Mouse (Mus musculus) intestine, embryonic 16.5 days (tissue): Measurements from ENCODE around the gene Rnf207. TPM values are rescaled to one million over a fixed set of nuclear protein-coding genes. Genes with fewer than 3 reads are reported as not detected.

Source experiments
- ATAC-seq: fragments of 200-750 bp; cut with Nextera tagmentation; 2 replicates; pipeline ENCODE4 v1.8.0; 2017; ENCODE audit warnings: moderate TSS enrichment, moderate library complexity
- H3K27ac ChIP-seq: fragments of 300-500 bp; sonication (generic); 2 replicates; pipeline ENCODE4 v1.5.1; 2014; ENCODE audit warnings: mild to moderate bottlenecking, low read length
- H3K27me3 ChIP-seq: fragments of 300-500 bp; sonication (generic); replicated peaks from 2 replicates; pipeline ENCODE4 v1.6.1; 2014; ENCODE audit warnings: low read length, control low read depth, mixed read lengths; ENCODE audit not compliant: control insufficient read depth, insufficient read depth
- H3K36me3 ChIP-seq: fragments of 300-500 bp; sonication (generic); 2 replicates; pipeline ENCODE4 v1.6.1; 2014; ENCODE audit warnings: low read length, control low read depth; ENCODE audit not compliant: control insufficient read depth, insufficient read depth
- H3K4me1 ChIP-seq: fragments of 300-500 bp; sonication (generic); 2 replicates; pipeline ENCODE4 v1.6.1; 2014; ENCODE audit warnings: low read length, control low read depth, mixed read lengths; ENCODE audit not compliant: control insufficient read depth, insufficient read depth
- H3K4me2 ChIP-seq: fragments of 300-500 bp; sonication (generic); 2 replicates; pipeline ENCODE4 v1.6.1; 2014; ENCODE audit warnings: low read depth, low read length, control low read depth
- H3K4me3 ChIP-seq: fragments of 300-500 bp; sonication (generic); 2 replicates; pipeline ENCODE4 v1.5.1; 2014; ENCODE audit warnings: mild to moderate bottlenecking, low read length
- H3K9ac ChIP-seq: fragments of 300-500 bp; sonication (generic); 2 replicates; pipeline ENCODE4 v1.6.1; 2014; ENCODE audit warnings: low read depth, low read length
- H3K9me3 ChIP-seq: fragments of 300-500 bp; sonication (generic); 2 replicates; pipeline ENCODE4 v1.6.1; 2016; ENCODE audit warnings: low read length, control low read depth; ENCODE audit not compliant: control insufficient read depth
- WGBS: fragments of 180-500 bp; shearing (Covaris S2); extraction: QIAGEN DNeasy Blood & Tissue Kit; methylation state at CpG from one replicate; pipeline ENCODE4 v1.1.7; 2014; 5-methylcytosine and 5-hydroxymethylcytosine counted together
- polyA plus RNA-seq: library from polyadenylated mRNA; unstranded; fragments of >200 nt; fragmentation: Nextera tagmentation; extraction: Ambion mirVana; gene quantifications from 2 replicates; pipeline ENCODE4 v1.2.1, GENCODE M21; 2015

The Rnf207 gene
- polyA plus RNA-seq: 1.5 and 1.8 TPM in 2 replicates

DNA sequence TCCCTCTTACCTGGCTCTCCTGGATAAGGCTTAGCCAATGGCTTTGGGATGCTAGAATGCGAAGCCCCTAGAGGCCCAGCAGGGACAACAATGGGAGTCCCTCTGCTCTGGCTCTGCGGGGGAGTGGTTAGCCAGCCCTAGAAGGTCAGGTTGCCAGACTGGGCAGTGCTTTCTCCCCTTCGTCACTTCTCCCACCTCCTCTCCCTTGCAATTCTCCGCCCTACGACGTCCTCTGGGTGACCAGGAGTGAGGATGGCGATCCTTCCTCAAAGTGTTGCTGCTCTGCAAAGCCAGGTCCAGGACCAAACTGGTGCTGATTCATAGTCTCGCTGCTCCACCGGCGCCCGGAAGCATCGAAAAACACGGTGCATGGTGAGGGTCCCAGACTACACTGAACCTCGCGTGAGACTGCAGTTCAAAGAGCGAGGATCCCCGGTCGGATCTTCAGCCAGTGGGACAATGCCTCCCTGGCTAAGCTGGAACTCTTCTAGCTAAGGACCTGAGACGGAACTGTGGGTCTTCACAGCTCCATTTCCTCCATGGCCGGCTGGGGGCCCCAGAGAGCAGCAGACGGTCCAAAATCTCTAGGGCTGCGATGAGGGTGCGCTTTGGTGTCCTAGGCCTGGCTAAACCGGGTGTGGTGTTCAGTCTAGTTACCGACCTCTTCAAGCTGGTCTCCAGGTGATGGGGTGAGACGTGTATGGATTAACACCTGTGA, at the start of gene Rnf207:
Gene Rnf207, minus strand, starts transcription at position 477 of the 718 bp plus-strand sequence.
- peak within 1 kb of the TSS; percentile 50 for H3K4me2 ChIP-seq
- no peaks in the 10 kb centered on the region for H3K36me3 ChIP-seq
- ATAC-seq: peak; percentile 21; the same call in 1 of the 2 replicates
- H3K9me3 ChIP-seq: no peaks in the 10 kb centered on the region
- H3K27ac ChIP-seq: no peak within 1 kb of the TSS
- peaks cover 37% of the 10 kb centered on the region for H3K27me3 ChIP-seq
- H3K9ac ChIP-seq: peak within 1 kb of the TSS; percentile 50
- H3K4me3 ChIP-seq: peak within 1 kb of the TSS; percentile 33
- H3K4me1 ChIP-seq: peaks cover 12% of the 10 kb centered on the region
- WGBS: 4% methylated on average over 26 of the region's 26 CpGs

DNA sequence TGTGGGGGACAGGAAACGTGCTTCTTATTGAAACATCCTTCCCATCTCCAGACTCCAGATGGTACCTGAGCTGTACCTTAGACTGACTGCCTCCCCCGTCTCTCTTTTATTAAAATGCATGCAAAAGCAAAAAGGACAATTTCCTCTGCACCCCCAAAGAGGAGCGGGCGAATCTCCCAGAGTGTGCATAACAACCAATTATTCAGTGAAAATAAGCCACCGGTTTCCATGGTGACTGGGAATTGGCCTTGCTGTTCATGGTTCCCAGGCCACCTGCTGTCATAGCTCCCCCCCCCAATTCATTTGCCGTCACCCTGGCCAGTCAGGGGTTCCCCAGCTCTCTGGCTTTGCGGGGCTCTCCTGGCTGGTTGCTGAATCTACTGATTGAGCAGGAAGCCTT, 46.4 kb upstream of the Rnf207 start:
- WGBS: 73% methylated on average over 7 of the region's 7 CpGs
- H3K27ac ChIP-seq: no peak overlapping the region
- H3K9ac ChIP-seq: no peak overlapping the region
- H3K4me3 ChIP-seq: no peak overlapping the region
- ATAC-seq: no peak
- peaks cover 9% of the 10 kb centered on the region for H3K4me1 ChIP-seq
- H3K27me3 ChIP-seq: peaks cover 10% of the 10 kb centered on the region
- H3K4me2 ChIP-seq: no peak overlapping the region
- H3K9me3 ChIP-seq: no peaks in the 10 kb centered on the region
- no peaks in the 10 kb centered on the region for H3K36me3 ChIP-seq

DNA sequence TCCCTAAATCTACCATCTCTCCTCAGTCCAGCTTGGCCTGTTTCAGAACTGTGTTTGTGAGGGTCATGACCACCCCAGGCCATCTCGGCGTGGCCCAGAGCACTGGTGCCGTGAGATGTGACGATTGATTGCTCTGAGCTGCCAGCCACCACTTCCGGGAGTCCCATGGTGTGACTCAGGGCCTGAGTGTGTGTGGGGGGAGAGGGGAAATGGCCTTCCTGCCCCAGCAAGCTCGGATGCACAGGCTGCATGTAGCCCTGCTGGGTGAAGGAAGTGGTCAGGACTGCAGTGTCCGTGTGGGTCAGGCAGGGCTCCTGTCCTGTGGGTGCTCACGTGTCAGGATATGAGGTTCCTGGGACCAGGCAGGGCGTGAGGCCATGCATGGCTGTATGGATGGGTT, 43.4 kb upstream of the Rnf207 start:
- H3K4me1 ChIP-seq: peaks cover 9% of the 10 kb centered on the region
- no peak overlapping the region for H3K9ac ChIP-seq
- no peak overlapping the region for H3K27ac ChIP-seq
- H3K4me2 ChIP-seq: no peak overlapping the region
- peaks cover 10% of the 10 kb centered on the region for H3K27me3 ChIP-seq
- H3K4me3 ChIP-seq: no peak overlapping the region
- H3K36me3 ChIP-seq: no peaks in the 10 kb centered on the region
- no peaks in the 10 kb centered on the region for H3K9me3 ChIP-seq
- 44% methylated on average over 9 of the region's 9 CpGs for WGBS
- ATAC-seq: no peak

DNA sequence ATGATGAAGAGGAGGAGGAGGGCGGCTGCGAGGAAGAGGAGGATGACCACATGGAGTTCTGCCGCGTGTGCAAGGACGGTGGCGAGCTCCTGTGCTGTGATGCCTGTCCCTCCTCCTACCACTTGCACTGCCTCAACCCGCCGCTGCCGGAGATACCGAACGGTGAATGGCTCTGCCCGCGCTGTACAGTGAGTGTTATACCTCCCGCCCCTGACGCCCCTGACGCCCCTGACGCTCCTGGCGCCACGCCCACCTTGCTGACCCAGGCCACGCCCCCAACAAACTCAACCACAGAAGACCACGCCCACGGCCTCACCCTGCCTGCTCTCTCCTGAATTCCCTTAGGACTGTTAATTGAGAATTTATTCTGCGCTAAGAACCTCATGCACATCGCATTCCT, 42.1 kb upstream of the Rnf207 start:
- peak overlapping the region; percentile 50 for H3K4me2 ChIP-seq
- 2% methylated on average over 24 of the region's 24 CpGs for WGBS

DNA sequence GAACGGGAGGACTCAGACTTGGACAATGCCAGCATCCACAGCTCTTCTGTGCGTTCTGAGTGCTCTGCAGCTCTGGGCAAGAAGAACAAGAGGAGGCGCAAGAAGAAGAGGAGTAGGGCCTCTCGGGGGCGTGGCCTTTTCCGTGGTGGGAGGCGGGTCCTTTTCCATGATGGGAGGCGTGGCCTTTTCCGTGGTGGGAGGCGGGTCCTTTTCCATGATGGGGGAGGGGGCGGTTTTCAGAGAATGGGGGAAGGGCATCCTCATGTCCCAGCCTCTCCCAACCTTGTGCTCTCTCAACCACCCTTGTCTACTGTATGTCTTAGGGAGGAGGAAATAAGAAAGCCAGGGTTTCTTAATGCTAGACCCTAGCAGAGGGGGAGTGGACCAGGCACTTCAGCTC, 40.9 kb upstream of the Rnf207 start:
- ATAC-seq: no peak
- Histone ChIP-seq H3K9ac (no peak overlapping the region), H3K27ac (no peak overlapping the region), H3K27me3 (peaks cover 10% of the 10 kb centered on the region), H3K9me3 (no peaks in the 10 kb centered on the region), H3K36me3 (no peaks in the 10 kb centered on the region), H3K4me2 (no peak overlapping the region), H3K4me3 (no peak overlapping the region), H3K4me1 (peaks cover 9% of the 10 kb centered on the region)
- 4% methylated on average over 11 of the region's 11 CpGs for WGBS

More for the DNA sequence above, 42.1 kb upstream of the Rnf207 start:
- Histone ChIP-seq H3K27ac (no peak overlapping the region), H3K27me3 (peaks cover 10% of the 10 kb centered on the region), H3K4me3 (peak overlapping the region; percentile 19; the same call in 1 of the 2 replicates), H3K9ac (no peak overlapping the region), H3K9me3 (no peaks in the 10 kb centered on the region), H3K36me3 (no peaks in the 10 kb centered on the region), H3K4me1 (peaks cover 9% of the 10 kb centered on the region)
- peak; percentile 83 for ATAC-seq

DNA sequence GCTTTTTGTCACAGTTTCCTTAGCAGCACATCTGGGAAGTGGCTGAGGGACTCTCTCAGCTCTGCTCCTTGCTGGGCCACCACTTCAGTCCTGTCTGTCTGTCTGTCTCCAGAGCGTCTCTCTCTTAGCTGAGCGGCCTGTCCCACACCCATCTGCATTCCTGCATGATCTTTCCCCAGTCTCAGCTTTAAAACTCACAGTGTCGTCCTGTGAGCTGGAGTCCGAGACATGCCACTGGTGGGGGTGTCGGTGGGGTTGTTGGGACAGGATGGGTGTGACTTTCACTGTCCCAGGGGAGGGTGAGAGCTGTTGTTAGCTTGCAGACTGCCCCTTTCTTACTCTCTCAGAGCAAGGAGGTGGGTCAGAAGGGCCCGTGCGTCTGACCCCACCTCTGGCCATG, 36.9 kb upstream of the Rnf207 start:
- Histone ChIP-seq H3K27me3 (peaks cover 8% of the 10 kb centered on the region), H3K4me1 (peaks cover 13% of the 10 kb centered on the region), H3K27ac (no peak overlapping the region), H3K36me3 (no peaks in the 10 kb centered on the region), H3K4me3 (no peak overlapping the region), H3K4me2 (no peak overlapping the region), H3K9me3 (no peaks in the 10 kb centered on the region), H3K9ac (no peak overlapping the region)
- 76% methylated on average over 7 of the region's 7 CpGs for WGBS
- no peak for ATAC-seq

DNA sequence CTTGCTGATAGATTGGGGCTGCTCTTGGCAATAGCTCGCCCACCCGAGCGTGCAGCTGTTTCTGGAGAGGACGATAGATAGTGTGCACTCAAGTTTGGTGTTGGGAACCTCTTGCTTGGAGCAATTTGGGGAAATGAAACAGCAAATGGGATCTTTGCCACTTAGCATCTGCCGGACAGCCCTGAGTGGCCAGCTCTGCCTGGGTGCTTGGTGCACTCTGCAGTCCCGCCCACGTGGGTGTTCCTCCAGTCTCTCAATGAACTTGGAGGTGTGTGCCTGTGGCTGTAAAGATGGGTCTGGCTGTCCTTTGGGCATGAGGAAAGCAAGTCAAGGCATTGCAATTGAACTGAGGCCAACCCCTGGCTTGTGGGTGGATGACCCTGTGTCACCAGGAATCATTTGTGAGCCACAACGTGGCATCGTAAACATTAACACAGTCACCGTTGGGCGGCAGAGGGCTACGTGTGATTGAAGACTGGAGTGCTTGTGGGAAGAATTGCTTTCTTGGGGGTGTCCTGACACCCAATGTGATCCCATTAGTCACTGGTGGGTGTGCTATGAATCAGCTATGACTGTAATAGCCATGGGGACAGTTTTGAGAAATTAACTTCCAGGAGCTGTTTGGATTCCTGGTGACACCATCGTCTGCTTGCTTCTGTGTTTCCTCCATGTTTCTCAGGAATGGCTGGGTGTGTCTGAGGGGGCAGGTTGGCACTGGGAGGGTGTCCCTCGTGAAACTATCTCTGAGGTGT, 35.3 kb upstream of the Rnf207 start:
- no peak overlapping the region for H3K4me3 ChIP-seq
- H3K9ac ChIP-seq: no peak overlapping the region
- H3K27me3 ChIP-seq: peaks cover 10% of the 10 kb centered on the region; the same call in 1 of the 2 replicates
- ATAC-seq: no peak
- peaks cover 24% of the 10 kb centered on the region for H3K4me1 ChIP-seq
- H3K27ac ChIP-seq: no peak overlapping the region
- 71% methylated on average over 14 of the region's 14 CpGs for WGBS
- H3K4me2 ChIP-seq: no peak overlapping the region
- H3K36me3 ChIP-seq: no peaks in the 10 kb centered on the region
- no peaks in the 10 kb centered on the region for H3K9me3 ChIP-seq

DNA sequence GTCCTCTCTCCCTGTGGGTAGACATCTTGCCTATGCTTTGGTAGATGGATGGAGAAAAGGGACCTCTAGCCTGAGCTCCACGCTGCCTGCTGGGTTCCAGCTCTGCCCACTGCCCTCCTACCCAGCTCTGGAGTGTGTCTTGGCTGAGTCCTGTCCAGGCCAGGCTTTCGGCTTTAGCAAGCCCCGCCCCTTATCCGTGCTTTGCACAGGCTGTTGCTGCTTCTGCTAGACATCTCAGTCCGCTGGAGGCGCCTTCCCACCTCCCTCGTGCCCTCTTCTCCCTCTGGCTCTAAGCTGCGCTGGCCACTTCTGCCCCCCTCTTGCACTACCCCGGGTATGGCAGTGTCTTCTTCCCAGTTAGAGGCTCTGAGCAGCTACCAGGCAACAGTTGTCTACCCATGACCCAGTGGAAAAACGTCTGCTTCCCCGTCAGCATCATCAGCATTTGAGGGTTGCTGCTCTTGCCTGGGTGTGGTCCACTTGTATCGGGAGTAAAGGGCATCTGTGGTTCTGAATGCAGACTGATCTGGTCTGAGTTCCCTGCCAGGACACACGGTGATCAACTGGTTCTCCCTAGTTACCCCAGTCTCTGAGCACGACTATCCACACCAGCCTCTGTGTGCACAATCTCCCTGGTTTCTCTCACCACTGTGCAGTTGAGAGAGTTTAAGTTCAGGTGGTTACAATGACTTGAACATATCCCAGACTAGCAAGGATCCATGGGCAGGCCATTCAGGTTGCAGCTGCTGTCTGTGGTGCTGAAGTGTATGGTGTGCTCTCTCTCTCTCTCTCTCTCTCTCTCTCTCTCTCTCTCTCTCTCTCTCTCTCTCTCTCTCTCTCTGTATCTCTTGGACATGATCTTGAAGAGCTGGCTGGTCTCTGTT, 32.9 kb upstream of the Rnf207 start:
- no peak overlapping the region for H3K27ac ChIP-seq
- peaks cover 15% of the 10 kb centered on the region; the same call in 1 of the 2 replicates for H3K27me3 ChIP-seq
- H3K4me3 ChIP-seq: no peak overlapping the region
- no peaks in the 10 kb centered on the region for H3K9me3 ChIP-seq
- no peaks in the 10 kb centered on the region for H3K36me3 ChIP-seq
- 14% methylated on average over 14 of the region's 14 CpGs for WGBS
- peak; percentile 30; the same call in 1 of the 2 replicates for ATAC-seq
- H3K4me1 ChIP-seq: peaks cover 24% of the 10 kb centered on the region
- no peak overlapping the region for H3K9ac ChIP-seq
- no peak overlapping the region for H3K4me2 ChIP-seq
